Mouse (Mus musculus) E14TG2a.4 (cell line): Measurements from ENCODE around the gene Mmrn2.
"Not testable (repeated sequence)": the region's sequence is repeated elsewhere in the genome, so short reads cannot be mapped to it uniquely, and the experiment has no call there.

Experiments used
- H3K27me3 ChIP-seq: 2 replicates; pipeline ENCODE4 v1.6.1; 2014; ENCODE audit warnings: low read length, control low read depth; ENCODE audit not compliant: insufficient read depth
- H3K36me3 ChIP-seq: 2 replicates; pipeline ENCODE4 v1.6.1; 2014; ENCODE audit warnings: low read length, control low read depth; ENCODE audit not compliant: insufficient read depth
- H3K4me1 ChIP-seq: replicated peaks from 2 replicates; pipeline ENCODE4 v1.6.1; 2014; ENCODE audit warnings: low read depth, low read length, control low read depth
- H3K4me3 ChIP-seq: replicated peaks from 2 replicates; pipeline ENCODE4 v1.5.1; 2014; ENCODE audit warnings: mild to moderate bottlenecking, low read length
- H3K9me3 ChIP-seq: 2 replicates; pipeline ENCODE4 v1.6.1; 2014; ENCODE audit warnings: low read length, control low read depth
- CTCF ChIP-seq: conservative IDR thresholded peaks from 2 replicates; pipeline ENCODE4 v1.5.1; 2014; ENCODE audit warnings: low read length
- NANOG ChIP-seq: IDR thresholded peaks from 2 replicates; pipeline ENCODE4 v1.6.1; 2014; ENCODE audit warnings: borderline replicate concordance, low read length, mixed read lengths
- POU5F1 ChIP-seq: IDR thresholded peaks from 2 replicates; pipeline ENCODE4 v1.6.1; 2014; ENCODE audit warnings: low read length, borderline replicate concordance

Mmrn2 gene

DNA sequence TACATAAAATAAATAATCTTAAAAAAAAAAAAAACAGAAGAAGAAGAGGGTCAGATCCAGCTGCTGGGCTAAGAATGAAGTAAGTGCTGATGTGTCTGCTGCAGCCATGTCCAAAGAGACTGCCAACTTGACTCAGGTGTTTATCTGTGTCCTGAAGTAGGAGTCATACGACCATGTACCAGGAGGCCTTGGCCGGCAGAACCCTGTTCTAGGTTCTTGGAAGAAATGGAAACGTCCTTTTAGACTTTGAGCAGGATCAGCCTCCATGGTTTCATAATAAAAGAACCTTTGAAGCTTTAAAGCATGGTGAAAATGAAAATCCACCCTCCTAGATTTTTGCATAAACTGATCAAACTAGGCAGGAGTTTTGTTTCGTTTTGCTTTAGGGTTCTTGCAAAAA lies 20.8 kb upstream of the Mmrn2 start:
- peak overlapping the region; percentile 63; the same call in 1 of the 2 replicates for H3K4me3 ChIP-seq
- peaks cover 95% of the 10 kb centered on the region for H3K4me1 ChIP-seq

GRCm38 (mm10) chr14:34355301-34355700 lies 20.0 kb upstream of the Mmrn2 start, which contains the start of gene Fam25c:
Gene Fam25c (minus strand): TSS chr14:34355433.
- Histone ChIP-seq H3K9me3 (no peaks in the 10 kb centered on the region), H3K4me3 (peak within 1 kb of the TSS; percentile 63)
- no peak for TF ChIP-seq NANOG

More for the DNA sequence above, 20.8 kb upstream of the Mmrn2 start:
- Histone ChIP-seq H3K36me3 (peaks cover 4% of the 10 kb centered on the region; the same call in 1 of the 2 replicates), H3K27me3 (no peaks in the 10 kb centered on the region), H3K9me3 (no peaks in the 10 kb centered on the region)
- no peak for TF ChIP-seq POU5F1

GRCm38 (mm10) chr14:34357671-34358455 lies 17.4 kb upstream of the Mmrn2 start:
- H3K4me3 ChIP-seq: peak overlapping the region; percentile 58
- H3K27me3 ChIP-seq: no peaks in the 10 kb centered on the region
- peaks cover 94% of the 10 kb centered on the region for H3K4me1 ChIP-seq
- TF ChIP-seq CTCF: no peak
- no peaks in the 10 kb centered on the region; the same call in 1 of the 2 replicates for H3K36me3 ChIP-seq
- H3K9me3 ChIP-seq: no peaks in the 10 kb centered on the region

More at GRCm38 (mm10) chr14:34355301-34355700, 20.0 kb upstream of the Mmrn2 start, which contains the start of gene Fam25c:
- peaks cover 4% of the 10 kb centered on the region; the same call in 1 of the 2 replicates for H3K36me3 ChIP-seq
- H3K27me3 ChIP-seq: no peaks in the 10 kb centered on the region
- peaks cover 94% of the 10 kb centered on the region for H3K4me1 ChIP-seq

- Histone ChIP-seq H3K27me3 (no peaks in the 10 kb centered on the region), H3K4me3 (peak overlapping the region; percentile 58; the same call in 1 of the 2 replicates), H3K9me3 (peaks cover 9% of the 10 kb centered on the region), H3K36me3 (no peaks in the 10 kb centered on the region; the same call in 1 of the 2 replicates), H3K4me1 (peaks cover 77% of the 10 kb centered on the region)
- TF ChIP-seq NANOG (peak; percentile 84), CTCF (no peak), POU5F1 (peak; percentile 61; the same call in 1 of the 2 replicates)
Observed at GRCm38 (mm10) chr14:34359676-34360244, 15.5 kb upstream of the Mmrn2 start.

DNA sequence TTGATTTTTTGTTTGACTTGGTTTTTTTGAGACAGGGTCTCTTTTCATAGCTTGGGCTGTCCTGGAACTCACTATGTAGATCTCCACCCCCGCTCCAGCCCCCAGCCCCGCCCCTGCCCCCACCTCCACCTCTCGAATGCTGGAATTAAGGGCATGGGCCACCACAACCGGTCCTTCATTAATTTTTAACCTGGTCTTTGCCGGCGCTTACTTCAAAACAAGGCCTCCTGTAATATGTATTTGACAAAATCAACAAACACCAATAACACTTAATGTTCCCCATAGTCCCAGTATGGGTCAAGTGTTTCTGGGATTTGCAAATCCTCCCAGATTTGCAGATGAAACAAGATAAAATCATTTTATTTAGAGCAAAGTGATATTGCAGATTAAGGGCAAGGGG lies 15.0 kb upstream of the Mmrn2 start:
- no peaks in the 10 kb centered on the region for H3K27me3 ChIP-seq
- H3K9me3 ChIP-seq: peaks cover 13% of the 10 kb centered on the region
- peak overlapping the region; percentile 74 for H3K4me3 ChIP-seq
- peaks cover 1% of the 10 kb centered on the region; the same call in 1 of the 2 replicates for H3K36me3 ChIP-seq
- peaks cover 72% of the 10 kb centered on the region for H3K4me1 ChIP-seq
- TF ChIP-seq NANOG: no peak

DNA sequence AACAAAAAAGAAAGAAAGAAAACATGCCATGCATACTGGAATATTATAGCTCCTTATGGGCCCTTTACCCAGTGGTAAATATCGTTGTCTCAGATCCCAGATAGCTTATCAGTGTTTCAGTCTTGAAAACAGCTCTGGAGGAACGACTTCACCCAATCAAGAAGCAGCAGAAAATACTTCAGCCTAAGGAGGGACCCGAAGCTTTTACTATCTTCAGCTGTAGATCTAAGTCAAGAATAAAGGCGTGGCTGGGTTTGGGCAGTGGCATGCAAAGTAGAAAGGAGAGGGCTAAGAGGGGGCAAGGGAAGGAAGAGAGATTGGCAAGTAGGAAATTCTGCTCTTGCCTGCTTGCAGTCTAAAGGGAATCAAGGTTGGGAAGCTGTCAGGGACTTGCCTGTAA lies 13.1 kb upstream of the Mmrn2 start:
- TF ChIP-seq CTCF: no peak
- no peak for TF ChIP-seq NANOG
- TF ChIP-seq POU5F1: no peak
- Histone ChIP-seq H3K4me3 (peak overlapping the region; percentile 74), H3K4me1 (peaks cover 54% of the 10 kb centered on the region), H3K27me3 (no peaks in the 10 kb centered on the region), H3K36me3 (peaks cover 7% of the 10 kb centered on the region; the same call in 1 of the 2 replicates), H3K9me3 (peaks cover 20% of the 10 kb centered on the region)

GRCm38 (mm10) chr14:34362726-34363445 lies 12.4 kb upstream of the Mmrn2 start:
- Histone ChIP-seq H3K27me3 (no peaks in the 10 kb centered on the region), H3K9me3 (peaks cover 20% of the 10 kb centered on the region), H3K36me3 (peaks cover 7% of the 10 kb centered on the region; the same call in 1 of the 2 replicates), H3K4me1 (peaks cover 47% of the 10 kb centered on the region), H3K4me3 (peak overlapping the region; percentile 74)
- no peak for TF ChIP-seq POU5F1
- no peak for TF ChIP-seq NANOG
- peak; percentile 38 for TF ChIP-seq CTCF

DNA sequence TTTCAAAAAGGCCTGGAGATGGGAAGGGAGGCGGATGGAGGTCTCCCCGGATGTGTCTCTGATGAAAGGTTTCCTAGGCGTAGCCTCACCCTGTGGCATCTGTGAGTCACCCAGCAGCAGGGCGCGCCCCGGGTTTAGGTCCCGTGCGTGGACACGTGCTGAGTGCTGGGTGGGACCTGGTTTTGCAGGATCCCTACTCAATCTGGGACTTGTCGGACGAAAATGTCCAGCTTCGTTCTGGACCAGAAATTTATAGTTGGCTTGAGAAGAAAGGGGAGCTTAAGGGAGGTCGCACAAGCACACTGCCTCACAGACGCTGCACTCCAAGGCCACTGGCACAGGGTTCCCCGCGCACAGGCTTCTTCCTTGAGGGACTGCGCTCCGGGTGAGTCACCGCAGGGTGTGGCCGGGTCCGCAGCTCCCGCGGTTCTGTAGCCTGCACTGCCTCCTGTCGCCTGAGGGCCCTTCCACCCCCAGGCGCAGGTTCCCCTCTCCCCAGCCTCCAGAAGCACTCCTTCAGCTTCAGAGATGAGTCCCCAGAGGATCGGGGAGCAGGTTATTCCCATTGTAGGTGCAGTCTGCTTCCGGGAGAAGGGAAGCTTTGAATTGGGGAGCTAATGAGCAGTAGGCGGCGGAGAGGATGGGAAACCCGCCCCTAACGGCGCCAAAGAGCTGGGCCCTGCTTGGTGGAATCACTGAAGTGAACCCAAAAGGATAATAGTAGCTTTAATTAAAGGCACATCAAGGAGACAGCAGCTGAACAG lies 11.6 kb upstream of the Mmrn2 start:
- peaks cover 20% of the 10 kb centered on the region for H3K9me3 ChIP-seq
- TF ChIP-seq CTCF: no peak
- TF ChIP-seq NANOG: no peak
- no peak for TF ChIP-seq POU5F1

GRCm38 (mm10) chr14:34364254-34365146 lies 10.8 kb upstream of the Mmrn2 start:
- Histone ChIP-seq H3K4me3 (peak overlapping the region; percentile 74), H3K9me3 (peaks cover 20% of the 10 kb centered on the region), H3K4me1 (peaks cover 43% of the 10 kb centered on the region)
- not testable (repeated sequence) for H3K27me3 ChIP-seq, H3K36me3 ChIP-seq

More for the DNA sequence above, 11.6 kb upstream of the Mmrn2 start:
- Histone ChIP-seq H3K27me3 (no peaks in the 10 kb centered on the region), H3K36me3 (peaks cover 7% of the 10 kb centered on the region; the same call in 1 of the 2 replicates), H3K4me1 (peaks cover 47% of the 10 kb centered on the region), H3K4me3 (peak overlapping the region; percentile 74)
